Mouse (Mus musculus) embryonic facial prominence, embryonic 14.5 days (tissue): ENCODE results near the gene Dph3. TPM values are rescaled to one million over a fixed set of nuclear protein-coding genes. Genes with fewer than 3 reads are reported as not detected.

Experiments used
- ATAC-seq: fragments of 200-750 bp; cut with Nextera tagmentation; 2 replicates; pipeline ENCODE4 v1.8.0; 2017; ENCODE audit warnings: low read depth, moderate number of reproducible peaks, moderate TSS enrichment
- DNase-seq: peaks from one replicate; pipeline ENCODE4 v3.0.0-alpha.2; 2015; ENCODE audit warnings: low spot score
- H3K27ac ChIP-seq: fragments of 300-500 bp; sonication (generic); replicated peaks from 2 replicates; pipeline ENCODE4 v1.5.1; 2014; ENCODE audit warnings: low read depth, mild to moderate bottlenecking, low read length, moderate library complexity
- H3K27me3 ChIP-seq: fragments of 300-500 bp; sonication (generic); replicated peaks from 2 replicates; pipeline ENCODE4 v1.6.1; 2014; ENCODE audit warnings: low read length; ENCODE audit not compliant: control insufficient read depth, insufficient read depth
- H3K36me3 ChIP-seq: fragments of 300-500 bp; sonication (generic); 2 replicates; pipeline ENCODE4 v1.6.1; 2014; ENCODE audit warnings: low read length, mixed read lengths; ENCODE audit not compliant: control insufficient read depth, insufficient read depth
- H3K4me1 ChIP-seq: fragments of 300-500 bp; sonication (generic); 2 replicates; pipeline ENCODE4 v1.6.1; 2014; ENCODE audit warnings: antibody characterized with exemption, low read length; ENCODE audit not compliant: control insufficient read depth, insufficient read depth
- H3K4me2 ChIP-seq: fragments of 300-500 bp; sonication (generic); 2 replicates; pipeline ENCODE4 v1.6.1; 2014; ENCODE audit warnings: low read depth, mild to moderate bottlenecking, low read length, moderate library complexity, mixed read lengths
- H3K4me3 ChIP-seq: fragments of 300-500 bp; sonication (generic); 2 replicates; pipeline ENCODE4 v1.5.1; 2014; ENCODE audit warnings: low read depth, mild to moderate bottlenecking, low read length
- H3K9ac ChIP-seq: fragments of 300-500 bp; sonication (generic); 2 replicates; pipeline ENCODE4 v1.6.1; 2014; ENCODE audit warnings: low read depth, mild to moderate bottlenecking, low read length, moderate library complexity, mixed read lengths
- H3K9me3 ChIP-seq: fragments of 300-500 bp; sonication (generic); 2 replicates; pipeline ENCODE4 v1.6.1; 2016; ENCODE audit warnings: low read length; ENCODE audit not compliant: control insufficient read depth
- WGBS: fragments of 180-500 bp; shearing (Covaris S2); extraction: QIAGEN DNeasy Blood & Tissue Kit; methylation state at CpG from one replicate; pipeline ENCODE4 v1.1.7; 2014; 5-methylcytosine and 5-hydroxymethylcytosine counted together
- polyA plus RNA-seq: library from polyadenylated mRNA; unstranded; fragments of >200 nt; fragmentation: Nextera tagmentation; extraction: Ambion mirVana; gene quantifications from 2 replicates; pipeline ENCODE4 v1.2.1, GENCODE M21; 2014

Gene Dph3
- polyA plus RNA-seq, 1 experiment from 2014 or later = 100 TPM

GRCm38 (mm10) chr14:32081026-32081425 is 4.5 kb downstream of the Dph3 start:
- Histone ChIP-seq H3K4me2 (no peak overlapping the region), H3K27me3 (no peaks in the 10 kb centered on the region), H3K4me3 (no peak overlapping the region), H3K36me3 (peaks cover 22% of the 10 kb centered on the region), H3K9me3 (no peaks in the 10 kb centered on the region), H3K4me1 (0 out of 2 replicates have a peak, but pooled peaks cover 3% of the 10 kb centered on the region), H3K9ac (no peak overlapping the region), H3K27ac (no peak overlapping the region)
- 81% methylated on average over 10 of the region's 10 CpGs for WGBS
- ATAC-seq (no peak), DNase-seq (no peak)

- 47% methylated on average over 8 of the region's 8 CpGs for WGBS
- no peak overlapping the region for H3K4me2 ChIP-seq
- ATAC-seq (peak; percentile 75; the same call in 1 of the 2 replicates), DNase-seq (peak; percentile 47)
- H3K9ac ChIP-seq = no peak overlapping the region
- H3K27me3 ChIP-seq = no peaks in the 10 kb centered on the region
- H3K4me3 ChIP-seq = no peak overlapping the region
- H3K4me1 ChIP-seq = no peaks in the 10 kb centered on the region
- H3K27ac ChIP-seq = no peak overlapping the region
- H3K36me3 ChIP-seq = peaks cover 12% of the 10 kb centered on the region
- H3K9me3 ChIP-seq = no peaks in the 10 kb centered on the region
Observed at GRCm38 (mm10) chr14:32076896-32077575, 8.5 kb downstream of the Dph3 start.

GRCm38 (mm10) chr14:32073901-32074300 is 11.6 kb downstream of the Dph3 start:
- no peaks in the 10 kb centered on the region for H3K9me3 ChIP-seq
- H3K27me3 ChIP-seq = no peaks in the 10 kb centered on the region
- ATAC-seq = no peak
- no peak overlapping the region for H3K27ac ChIP-seq
- H3K4me1 ChIP-seq = no peaks in the 10 kb centered on the region
- 37% methylated on average over 7 of the region's 7 CpGs for WGBS
- H3K4me2 ChIP-seq = no peak overlapping the region
- H3K4me3 ChIP-seq = no peak overlapping the region
- no peak overlapping the region for H3K9ac ChIP-seq
- no peak for DNase-seq
- no peaks in the 10 kb centered on the region for H3K36me3 ChIP-seq

GRCm38 (mm10) chr14:32073211-32073685 is 12.3 kb downstream of the Dph3 start:
- Histone ChIP-seq H3K9ac (no peak overlapping the region), H3K9me3 (no peaks in the 10 kb centered on the region), H3K4me2 (no peak overlapping the region), H3K36me3 (no peaks in the 10 kb centered on the region), H3K4me3 (no peak overlapping the region), H3K27me3 (no peaks in the 10 kb centered on the region), H3K4me1 (no peaks in the 10 kb centered on the region), H3K27ac (no peak overlapping the region)
- 54% methylated on average over 8 of the region's 8 CpGs for WGBS
- ATAC-seq (no peak), DNase-seq (peak; percentile 31)

GRCm38 (mm10) chr14:32072807-32073206 is 12.7 kb downstream of the Dph3 start:
- no peaks in the 10 kb centered on the region for H3K9me3 ChIP-seq
- no peak overlapping the region for H3K4me3 ChIP-seq
- H3K4me1 ChIP-seq = no peaks in the 10 kb centered on the region
- H3K4me2 ChIP-seq = no peak overlapping the region
- H3K36me3 ChIP-seq = no peaks in the 10 kb centered on the region
- ATAC-seq = no peak
- H3K9ac ChIP-seq = no peak overlapping the region
- H3K27ac ChIP-seq = no peak overlapping the region
- no peaks in the 10 kb centered on the region for H3K27me3 ChIP-seq
- DNase-seq = no peak

- no peak overlapping the region for H3K9ac ChIP-seq
- H3K27me3 ChIP-seq = no peaks in the 10 kb centered on the region
- H3K4me3 ChIP-seq = no peak overlapping the region
- peaks cover 12% of the 10 kb centered on the region; the same call in 1 of the 2 replicates for H3K9me3 ChIP-seq
- DNase-seq (no peak), ATAC-seq (no peak)
- no peak overlapping the region for H3K27ac ChIP-seq
- H3K4me1 ChIP-seq = no peaks in the 10 kb centered on the region
- WGBS = 90% methylated on average over 4 of the region's 4 CpGs
- no peaks in the 10 kb centered on the region for H3K36me3 ChIP-seq
- no peak overlapping the region for H3K4me2 ChIP-seq
Observed at GRCm38 (mm10) chr14:32061398-32061797, 24.1 kb downstream of the Dph3 start.

GRCm38 (mm10) chr14:32057664-32058063 is 27.9 kb downstream of the Dph3 start:
- no peaks in the 10 kb centered on the region for H3K27me3 ChIP-seq
- H3K27ac ChIP-seq = no peak overlapping the region
- WGBS = 82% methylated on average over 4 of the region's 4 CpGs
- no peak for ATAC-seq
- no peaks in the 10 kb centered on the region for H3K36me3 ChIP-seq
- H3K4me3 ChIP-seq = no peak overlapping the region
- H3K4me1 ChIP-seq = peaks cover 4% of the 10 kb centered on the region; the same call in 1 of the 2 replicates
- no peak overlapping the region for H3K4me2 ChIP-seq
- no peaks in the 10 kb centered on the region for H3K9me3 ChIP-seq
- DNase-seq = no peak
- no peak overlapping the region for H3K9ac ChIP-seq

GRCm38 (mm10) chr14:32056675-32057074 is 28.9 kb downstream of the Dph3 start:
- Histone ChIP-seq H3K4me2 (no peak overlapping the region), H3K9ac (no peak overlapping the region), H3K36me3 (no peaks in the 10 kb centered on the region), H3K9me3 (no peaks in the 10 kb centered on the region), H3K27ac (no peak overlapping the region), H3K27me3 (no peaks in the 10 kb centered on the region), H3K4me3 (no peak overlapping the region), H3K4me1 (peaks cover 4% of the 10 kb centered on the region; the same call in 1 of the 2 replicates)
- 96% methylated on average over 2 of the region's 2 CpGs for WGBS
- no peak for DNase-seq
- no peak for ATAC-seq

GRCm38 (mm10) chr14:32055781-32056180 is 29.7 kb downstream of the Dph3 start:
- Histone ChIP-seq H3K36me3 (no peaks in the 10 kb centered on the region), H3K27ac (no peak overlapping the region), H3K4me1 (peaks cover 4% of the 10 kb centered on the region; the same call in 1 of the 2 replicates), H3K4me2 (no peak overlapping the region), H3K27me3 (no peaks in the 10 kb centered on the region), H3K9ac (no peak overlapping the region), H3K9me3 (no peaks in the 10 kb centered on the region), H3K4me3 (no peak overlapping the region)
- no peak for ATAC-seq
- no peak for DNase-seq
- WGBS = 62% methylated on average over 8 of the region's 8 CpGs
